Mouse (Mus musculus) cerebellum, adult 8-10 months (tissue): ENCODE data around the gene Arnt2.

Experiments
- DNase-seq: peaks from one replicate; pipeline ENCODE4 v3.0.0; 2022

The Arnt2 gene

GRCm38 (mm10) chr7:84409896-84410521 lies at the start of gene Arnt2:
TSS of gene Arnt2 (minus strand) at chr7:84410176.
- DNase-seq, result peak; percentile 56

- DNase-seq, result no peak
These were observed 41.7 kb upstream of the Arnt2 start for GRCm38 (mm10) chr7:84451681-84452080.

- no peak for DNase-seq
These were observed 39.1 kb upstream of the Arnt2 start for GRCm38 (mm10) chr7:84449066-84449465.

DNA sequence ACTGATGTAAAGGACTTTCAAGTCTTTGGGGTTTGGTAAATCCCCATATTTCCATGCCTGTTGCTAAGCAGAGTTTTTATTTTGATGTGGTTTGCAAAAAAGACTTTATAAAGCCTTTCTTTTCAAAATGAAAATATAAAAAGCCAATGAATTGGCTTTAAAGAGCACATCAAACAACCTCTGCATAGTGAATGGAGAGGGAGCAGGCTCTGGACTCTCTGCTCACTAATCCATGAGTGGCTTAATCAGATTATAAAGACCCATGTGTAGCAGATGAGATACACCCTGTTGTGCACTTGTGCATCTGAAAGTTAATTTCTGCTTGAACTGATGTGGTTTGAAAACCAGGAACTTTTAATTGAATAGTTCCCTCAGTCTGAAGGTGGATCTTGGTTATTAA lies 38.5 kb upstream of the Arnt2 start:
- DNase-seq, result no peak

DNA sequence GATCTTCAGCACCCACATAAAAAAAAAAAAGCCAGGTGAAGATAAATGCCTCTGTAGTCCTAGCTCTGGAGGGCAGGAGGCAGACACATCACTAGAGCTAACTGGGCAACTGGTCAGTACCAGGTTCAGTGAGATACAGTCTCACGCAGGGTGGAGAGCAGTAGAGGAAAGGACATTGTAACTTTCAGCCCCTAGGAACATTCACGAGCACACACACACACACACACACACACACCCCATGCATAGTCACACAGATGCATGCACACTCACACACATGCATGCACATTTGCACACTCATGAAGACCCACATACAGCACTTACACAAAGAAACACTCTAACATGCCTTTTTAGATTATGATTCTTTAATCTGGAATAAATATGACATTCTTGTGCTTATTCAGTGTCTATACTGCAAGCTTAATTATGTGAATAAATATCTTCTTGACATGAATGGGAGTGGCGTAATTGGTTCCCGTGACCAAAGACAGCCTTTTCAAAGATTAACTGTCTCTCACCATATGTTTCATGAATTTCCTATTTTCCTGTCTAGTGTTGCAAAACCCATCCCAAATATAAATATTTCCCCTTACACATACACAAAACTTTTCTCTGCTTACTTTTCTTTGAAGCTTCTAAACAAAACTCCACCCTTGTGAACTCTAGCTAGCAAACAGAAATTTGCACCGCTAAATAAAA lies 37.9 kb upstream of the Arnt2 start:
- no peak for DNase-seq

GRCm38 (mm10) chr7:84447060-84447459 lies 37.1 kb upstream of the Arnt2 start:
- peak; percentile 13 for DNase-seq

DNA sequence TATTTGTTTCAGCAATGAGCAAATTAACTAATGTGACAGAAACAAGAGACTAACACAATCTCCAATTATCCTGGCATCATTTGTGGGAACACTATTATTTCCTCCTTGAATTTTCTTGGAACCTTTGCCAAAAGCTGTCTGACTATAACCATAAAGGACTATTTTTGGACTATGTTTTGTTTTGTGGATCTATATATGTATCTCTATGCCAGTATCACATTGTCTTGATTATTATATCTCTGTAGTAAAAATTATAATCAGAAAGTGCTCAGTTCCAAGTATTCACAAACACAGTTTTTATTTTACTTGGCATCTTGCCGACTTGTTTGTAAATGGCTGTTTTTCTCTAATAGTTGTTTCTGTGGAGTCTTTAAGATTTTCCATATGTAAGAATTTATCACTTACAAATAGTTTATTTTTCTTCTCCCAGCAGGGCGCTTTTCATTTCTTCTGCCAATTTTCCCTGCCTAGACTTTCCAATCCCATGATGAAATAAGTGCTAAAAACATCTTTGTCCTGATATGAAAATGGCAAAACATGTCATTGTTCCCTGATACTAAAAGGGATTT lies 32.5 kb upstream of the Arnt2 start:
- no peak for DNase-seq

GRCm38 (mm10) chr7:84439606-84440005 lies 29.6 kb upstream of the Arnt2 start:
- no peak for DNase-seq

GRCm38 (mm10) chr7:84434901-84435300 lies 24.9 kb upstream of the Arnt2 start:
- DNase-seq, result no peak

DNA sequence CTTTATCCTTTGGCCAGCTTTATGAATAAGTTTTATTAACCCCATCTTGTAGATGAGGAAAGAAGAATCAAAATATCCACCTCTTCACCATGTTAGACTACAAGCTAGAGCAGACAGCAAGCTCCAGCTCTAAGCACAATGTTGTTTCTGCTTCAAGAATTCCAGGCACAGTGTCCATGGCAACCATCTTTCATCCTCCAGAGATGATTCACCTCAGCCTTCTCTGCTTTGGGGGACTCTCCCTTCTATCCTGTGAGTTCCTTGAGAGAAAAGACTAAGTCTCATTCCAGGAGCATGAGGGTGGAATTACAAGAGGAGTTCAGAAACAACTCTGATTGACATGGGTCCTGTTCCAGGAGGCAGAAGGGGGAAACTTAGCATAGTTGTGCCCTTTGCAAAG lies 22.2 kb upstream of the Arnt2 start:
- DNase-seq, result no peak

- DNase-seq, result no peak
These were observed 17.2 kb upstream of the Arnt2 start for GRCm38 (mm10) chr7:84427221-84427620.

GRCm38 (mm10) chr7:84424670-84425385 lies 14.9 kb upstream of the Arnt2 start:
- no peak for DNase-seq

GRCm38 (mm10) chr7:84421753-84422152 lies 11.8 kb upstream of the Arnt2 start:
- DNase-seq, result no peak

DNA sequence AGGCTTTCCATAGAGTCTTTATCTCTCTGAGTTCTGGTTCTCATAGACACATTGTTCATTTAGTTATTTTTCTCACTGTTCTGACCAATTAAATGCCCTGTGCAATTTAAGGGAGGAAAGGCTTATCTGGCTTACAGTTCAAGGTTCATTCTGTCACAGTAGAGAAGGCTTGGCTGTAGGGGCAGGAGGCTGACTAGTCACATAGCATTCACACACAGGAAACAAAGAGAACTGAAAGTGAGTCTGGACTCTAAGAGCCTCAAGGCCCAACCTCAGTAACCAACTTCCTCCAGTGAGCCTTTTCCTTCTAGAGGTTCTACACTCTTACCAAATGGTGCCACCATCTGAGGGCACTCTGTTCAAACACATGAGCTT lies 11.3 kb upstream of the Arnt2 start:
- DNase-seq, result no peak

- DNase-seq, result no peak
These were observed 10.8 kb upstream of the Arnt2 start for GRCm38 (mm10) chr7:84420581-84421290.

GRCm38 (mm10) chr7:84417441-84417840 lies 7.5 kb upstream of the Arnt2 start:
- DNase-seq, result no peak

DNA sequence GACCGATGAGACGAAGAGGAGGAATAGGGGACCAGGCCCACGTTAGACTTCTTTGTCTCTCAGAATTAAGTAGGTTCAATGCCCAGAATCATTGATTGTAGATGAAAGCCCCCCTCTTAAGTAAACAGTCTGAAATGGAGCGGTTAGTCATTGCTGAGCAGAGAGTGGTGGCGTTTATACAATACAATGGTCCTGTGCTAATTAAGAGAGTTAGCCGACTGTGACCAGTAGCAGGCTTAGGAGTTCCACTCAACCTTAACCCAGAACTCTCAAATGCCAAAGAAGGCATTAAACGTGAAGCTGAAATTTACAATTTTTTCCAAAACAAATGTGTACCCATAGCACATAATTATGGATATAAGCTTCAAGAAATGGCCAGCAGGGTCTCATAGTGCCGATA lies 2.6 kb upstream of the Arnt2 start:
- no peak for DNase-seq

GRCm38 (mm10) chr7:84409241-84409895 lies 608 bp downstream of the Arnt2 start:
- peak; percentile 41 for DNase-seq

DNA sequence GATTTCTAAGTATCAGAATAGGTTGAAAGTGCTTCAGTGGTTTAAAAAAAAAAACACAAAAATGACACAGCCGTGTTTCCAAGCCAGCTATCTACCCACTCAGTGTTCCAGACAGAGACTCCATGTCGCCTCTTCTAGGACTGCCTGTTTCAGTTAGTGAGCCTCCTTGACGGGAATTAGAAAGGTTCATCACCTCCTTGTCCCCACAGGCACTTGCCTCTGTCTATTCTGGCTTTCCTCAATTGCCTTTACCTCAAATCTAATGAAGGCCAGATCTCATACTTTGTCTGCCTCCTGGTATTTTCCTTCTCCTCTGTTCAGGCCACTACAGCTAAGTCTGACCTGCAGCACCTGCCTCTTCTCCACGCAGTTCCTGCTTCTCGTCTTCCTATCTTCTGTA lies 1.7 kb downstream of the Arnt2 start:
- no peak for DNase-seq

DNA sequence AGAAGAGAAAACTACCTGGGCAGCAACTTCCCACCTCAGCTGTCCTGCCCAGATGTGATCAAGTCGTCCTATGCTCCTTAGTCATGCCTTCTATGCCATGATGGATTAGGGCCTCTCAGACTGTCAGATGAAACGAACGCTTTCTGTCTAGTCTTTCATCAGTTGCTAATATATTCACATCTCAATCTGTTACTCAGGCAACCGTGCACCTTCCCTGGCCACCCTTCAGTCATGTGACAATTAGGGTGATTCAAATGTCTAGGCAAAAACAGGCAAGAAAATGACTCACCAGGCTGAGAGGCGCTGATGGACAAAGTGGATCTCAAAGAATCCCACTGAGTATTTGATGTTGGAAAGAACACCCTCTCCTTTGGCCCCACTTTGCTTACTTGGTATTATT lies 6.6 kb downstream of the Arnt2 start:
- no peak for DNase-seq

DNA sequence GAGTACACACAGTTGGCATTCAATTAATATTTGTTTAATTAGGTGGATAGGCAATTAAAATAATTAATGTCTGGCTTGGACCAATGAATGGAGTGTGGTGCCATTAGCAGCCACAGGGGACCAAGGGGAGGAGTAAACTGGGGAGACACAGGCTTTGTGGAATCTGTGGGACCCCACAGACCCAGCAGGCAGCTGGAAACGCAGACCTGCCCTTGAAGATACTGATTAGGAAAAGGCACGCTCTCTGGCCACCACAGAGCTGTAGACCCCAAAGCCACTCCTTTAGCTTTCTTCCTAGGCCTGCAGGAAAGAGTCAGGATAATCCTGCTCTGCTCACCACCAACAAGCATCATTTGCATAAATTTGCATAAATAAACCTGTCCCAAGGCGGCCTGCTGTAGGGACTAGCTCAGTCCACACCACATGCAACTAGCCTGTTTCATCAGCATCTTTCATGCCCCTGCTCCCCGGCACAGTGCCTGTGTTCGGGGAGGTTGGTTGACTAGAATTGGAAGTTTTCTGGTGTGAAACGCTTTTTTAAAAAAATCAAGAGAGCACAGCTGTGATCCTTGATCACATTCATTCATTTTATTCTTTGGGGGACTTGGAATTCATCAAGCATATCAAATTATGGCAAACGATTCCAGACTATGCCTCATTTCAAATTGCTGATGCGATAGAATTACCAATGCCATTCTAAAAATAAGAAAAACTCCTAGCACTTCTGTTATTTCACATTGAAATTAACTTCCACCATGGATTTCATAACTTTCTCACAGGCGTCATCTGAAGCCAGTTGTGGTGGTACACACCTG lies 8.1 kb downstream of the Arnt2 start:
- DNase-seq, result no peak

- DNase-seq, result no peak
These were observed 12.7 kb downstream of the Arnt2 start for GRCm38 (mm10) chr7:84397320-84397719.
